Mouse (Mus musculus) hindbrain, embryonic 15.5 days (tissue): Measurements from ENCODE around the gene Gm867. TPM values are rescaled to one million over a fixed set of nuclear protein-coding genes. Genes with fewer than 3 reads are reported as not detected.

Experiments used
- ATAC-seq: fragments of 200-750 bp; cut with Nextera tagmentation; 2 replicates; pipeline ENCODE4 v1.8.0; 2017; ENCODE audit warnings: low read depth, moderate number of reproducible peaks, moderate TSS enrichment; ENCODE audit not compliant: low FRiP score
- H3K27ac ChIP-seq: fragments of 300-500 bp; sonication (generic); replicated peaks from 2 replicates; pipeline ENCODE4 v1.5.1; 2015; ENCODE audit warnings: mild to moderate bottlenecking, inconsistent platforms
- H3K27me3 ChIP-seq: fragments of 300-500 bp; sonication (generic); 2 replicates; pipeline ENCODE4 v1.6.1; 2015; ENCODE audit warnings: control low read depth, inconsistent platforms
- H3K36me3 ChIP-seq: fragments of 300-500 bp; sonication (generic); 2 replicates; pipeline ENCODE4 v1.6.1; 2015; ENCODE audit warnings: control low read depth, inconsistent platforms
- H3K4me1 ChIP-seq: fragments of 300-500 bp; sonication (generic); replicated peaks from 2 replicates; pipeline ENCODE4 v1.6.1; 2015; ENCODE audit warnings: control low read depth, inconsistent platforms
- H3K4me2 ChIP-seq: fragments of 300-500 bp; sonication (generic); 2 replicates; pipeline ENCODE4 v1.6.1; 2015; ENCODE audit warnings: moderate library complexity, mild to moderate bottlenecking, inconsistent platforms
- H3K4me3 ChIP-seq: fragments of 300-500 bp; sonication (generic); 2 replicates; pipeline ENCODE4 v1.5.1; 2015; ENCODE audit warnings: mild to moderate bottlenecking, inconsistent platforms
- H3K9ac ChIP-seq: fragments of 300-500 bp; sonication (generic); 2 replicates; pipeline ENCODE4 v1.6.1; 2015; ENCODE audit warnings: inconsistent platforms
- H3K9me3 ChIP-seq: fragments of 300-500 bp; sonication (generic); 2 replicates; pipeline ENCODE4 v1.6.1; 2016; ENCODE audit warnings: control low read depth, inconsistent platforms
- WGBS: fragments of 180-500 bp; shearing (Covaris S2); methylation state at CpG from one replicate; pipeline ENCODE4 v1.1.7; 2015; 5-methylcytosine and 5-hydroxymethylcytosine counted together
- polyA plus RNA-seq: library from polyadenylated mRNA; unstranded; fragments of >200 nt; fragmentation: Nextera tagmentation; extraction: Ambion mirVana; gene quantifications from 2 replicates; pipeline ENCODE4 v1.2.1, GENCODE M21; 2015

The Gm867 gene
- polyA plus RNA-seq, 1 experiment from 2014 or later, result 1.6 TPM

GRCm38 (mm10) chr10:75915557-75915956 is 24.9 kb downstream of the Gm867 start:
- Histone ChIP-seq H3K4me1 (peaks cover 30% of the 10 kb centered on the region), H3K36me3 (peaks cover 45% of the 10 kb centered on the region), H3K9me3 (no peaks in the 10 kb centered on the region), H3K27me3 (no peaks in the 10 kb centered on the region), H3K27ac (no peak overlapping the region), H3K4me2 (no peak overlapping the region), H3K4me3 (no peak overlapping the region), H3K9ac (no peak overlapping the region)
- no peak for ATAC-seq
- WGBS, result 90% methylated on average over 7 of the region's 7 CpGs

- Histone ChIP-seq H3K36me3 (peaks cover 63% of the 10 kb centered on the region), H3K4me1 (peaks cover 5% of the 10 kb centered on the region), H3K27me3 (no peaks in the 10 kb centered on the region), H3K9me3 (no peaks in the 10 kb centered on the region), H3K9ac (no peak overlapping the region), H3K4me2 (no peak overlapping the region), H3K27ac (no peak overlapping the region), H3K4me3 (no peak overlapping the region)
- ATAC-seq, result no peak
- 71% methylated on average over 6 of the region's 6 CpGs for WGBS
Observed at GRCm38 (mm10) chr10:75913013-75913589, 27.4 kb downstream of the Gm867 start.

DNA sequence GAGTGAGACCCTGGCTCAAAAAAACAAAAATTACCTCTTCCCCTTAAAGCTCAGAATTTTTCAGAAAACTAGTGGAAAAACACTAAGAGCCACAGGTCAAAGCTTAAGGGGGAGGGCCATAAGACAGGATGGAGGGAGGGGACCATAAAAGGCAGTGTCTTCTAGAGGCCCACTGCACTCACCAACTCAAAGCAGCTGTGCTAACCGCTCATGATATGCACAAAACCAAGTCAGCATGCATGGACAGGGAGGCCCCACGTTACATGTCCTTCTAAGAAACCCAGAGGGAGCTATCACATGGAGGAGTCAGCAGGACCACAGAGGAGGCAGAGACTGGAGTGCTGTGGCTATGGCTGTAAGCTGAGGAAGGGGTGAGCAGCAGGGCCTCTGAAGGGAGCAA is 29.8 kb downstream of the Gm867 start:
- ATAC-seq, result no peak
- Histone ChIP-seq H3K4me1 (no peaks in the 10 kb centered on the region), H3K27me3 (no peaks in the 10 kb centered on the region), H3K27ac (no peak overlapping the region), H3K9ac (no peak overlapping the region), H3K9me3 (no peaks in the 10 kb centered on the region), H3K4me2 (no peak overlapping the region), H3K4me3 (no peak overlapping the region), H3K36me3 (peaks cover 78% of the 10 kb centered on the region)
- WGBS, result 91% methylated on average over 2 of the region's 2 CpGs

- WGBS, result 95% methylated on average over 4 of the region's 4 CpGs
Observed at GRCm38 (mm10) chr10:75906882-75907281, 33.6 kb downstream of the Gm867 start.

GRCm38 (mm10) chr10:75904391-75904790 is 36.1 kb downstream of the Gm867 start:
- 84% methylated on average over 5 of the region's 5 CpGs for WGBS
- Histone ChIP-seq H3K4me2 (no peak overlapping the region), H3K36me3 (peaks cover 88% of the 10 kb centered on the region), H3K27ac (no peak overlapping the region), H3K9ac (no peak overlapping the region), H3K9me3 (no peaks in the 10 kb centered on the region), H3K4me1 (no peaks in the 10 kb centered on the region), H3K27me3 (no peaks in the 10 kb centered on the region), H3K4me3 (no peak overlapping the region)
- no peak for ATAC-seq

More at GRCm38 (mm10) chr10:75906882-75907281, 33.6 kb downstream of the Gm867 start:
- Histone ChIP-seq H3K4me3 (no peak overlapping the region), H3K27ac (no peak overlapping the region), H3K9ac (no peak overlapping the region), H3K27me3 (no peaks in the 10 kb centered on the region), H3K4me1 (no peaks in the 10 kb centered on the region), H3K36me3 (peaks cover 91% of the 10 kb centered on the region), H3K4me2 (no peak overlapping the region), H3K9me3 (no peaks in the 10 kb centered on the region)
- ATAC-seq, result no peak

DNA sequence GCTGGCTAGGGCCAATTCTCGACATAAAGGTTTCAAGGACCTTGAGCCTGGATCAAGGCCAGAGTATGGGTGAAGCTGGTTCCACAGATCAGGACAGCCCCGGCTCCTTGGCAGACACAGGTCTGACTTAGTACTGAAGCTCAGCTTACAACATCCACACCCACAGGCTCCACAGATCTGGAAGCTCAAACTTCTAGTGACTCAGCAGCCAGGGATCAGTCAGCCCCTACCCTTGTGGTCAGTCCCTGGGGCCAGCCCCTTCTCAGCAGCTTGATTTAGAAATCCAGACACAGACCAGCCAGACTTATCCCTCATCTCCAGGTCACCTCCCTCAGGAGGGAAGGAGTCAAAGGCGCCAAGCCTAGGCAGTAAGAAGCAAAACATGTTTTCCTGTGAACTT is 41.6 kb downstream of the Gm867 start:
- ATAC-seq, result 0 out of 2 replicates have a peak, but pooled peaks have one; percentile 29
- H3K36me3 ChIP-seq, result peaks cover 78% of the 10 kb centered on the region
- H3K27me3 ChIP-seq, result no peaks in the 10 kb centered on the region
- H3K4me1 ChIP-seq, result 0 out of 2 replicates have a peak, but pooled peaks cover 4% of the 10 kb centered on the region
- no peaks in the 10 kb centered on the region for H3K9me3 ChIP-seq
- no peak overlapping the region for H3K9ac ChIP-seq
- H3K4me3 ChIP-seq, result no peak overlapping the region
- peak overlapping the region; percentile 18 for H3K27ac ChIP-seq
- 69% methylated on average over 3 of the region's 3 CpGs for WGBS
- H3K4me2 ChIP-seq, result no peak overlapping the region

- no peak overlapping the region for H3K4me2 ChIP-seq
- peaks cover 71% of the 10 kb centered on the region for H3K36me3 ChIP-seq
- no peaks in the 10 kb centered on the region for H3K9me3 ChIP-seq
- H3K27ac ChIP-seq, result no peak overlapping the region
- no peaks in the 10 kb centered on the region for H3K27me3 ChIP-seq
- no peak overlapping the region for H3K4me3 ChIP-seq
- H3K4me1 ChIP-seq, result peaks cover 10% of the 10 kb centered on the region
- 81% methylated on average over 6 of the region's 6 CpGs for WGBS
- H3K9ac ChIP-seq, result no peak overlapping the region
- ATAC-seq, result no peak
Observed at GRCm38 (mm10) chr10:75898039-75898564, 42.4 kb downstream of the Gm867 start.

- Histone ChIP-seq H3K9me3 (no peaks in the 10 kb centered on the region), H3K27me3 (no peaks in the 10 kb centered on the region), H3K9ac (no peak overlapping the region), H3K4me2 (no peak overlapping the region), H3K36me3 (peaks cover 64% of the 10 kb centered on the region), H3K4me1 (peaks cover 10% of the 10 kb centered on the region), H3K27ac (no peak overlapping the region), H3K4me3 (no peak overlapping the region)
- no peak for ATAC-seq
- WGBS, result 29% methylated on average over 6 of the region's 6 CpGs
Observed at GRCm38 (mm10) chr10:75897373-75897772, 43.1 kb downstream of the Gm867 start.

GRCm38 (mm10) chr10:75896208-75896607 is 44.3 kb downstream of the Gm867 start:
- Histone ChIP-seq H3K27ac (no peak overlapping the region), H3K36me3 (peaks cover 52% of the 10 kb centered on the region), H3K4me3 (no peak overlapping the region), H3K4me1 (peaks cover 10% of the 10 kb centered on the region), H3K9me3 (no peaks in the 10 kb centered on the region), H3K4me2 (no peak overlapping the region), H3K27me3 (no peaks in the 10 kb centered on the region), H3K9ac (no peak overlapping the region)
- 93% methylated on average over 1 of the region's 1 CpGs for WGBS
- no peak for ATAC-seq

DNA sequence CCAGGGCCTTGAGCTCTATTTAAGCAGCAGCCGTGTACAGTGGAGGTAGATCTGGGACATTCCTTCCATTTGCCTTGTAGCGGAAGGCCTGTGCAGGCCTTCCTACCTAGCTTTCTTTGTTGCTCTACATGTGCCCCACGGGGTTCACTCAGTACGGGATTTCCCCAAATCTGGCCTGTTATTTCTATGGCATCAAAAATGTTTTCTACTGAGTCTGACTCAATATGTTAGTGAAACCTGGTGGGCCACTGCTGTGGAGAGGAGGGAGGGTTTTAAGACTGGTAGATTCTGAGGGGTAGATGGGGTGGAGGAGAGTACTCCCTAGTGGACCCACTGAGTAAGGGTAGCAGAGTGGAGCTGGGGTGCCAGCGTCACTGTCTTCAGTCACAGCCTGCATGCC is 44.7 kb downstream of the Gm867 start:
- Histone ChIP-seq H3K36me3 (peaks cover 47% of the 10 kb centered on the region), H3K27ac (no peak overlapping the region), H3K9ac (no peak overlapping the region), H3K9me3 (no peaks in the 10 kb centered on the region), H3K4me2 (no peak overlapping the region), H3K27me3 (no peaks in the 10 kb centered on the region), H3K4me1 (peaks cover 10% of the 10 kb centered on the region), H3K4me3 (no peak overlapping the region)
- WGBS, result 94% methylated on average over 5 of the region's 5 CpGs
- ATAC-seq, result no peak

- Histone ChIP-seq H3K4me2 (no peak overlapping the region), H3K4me1 (peaks cover 10% of the 10 kb centered on the region), H3K9me3 (no peaks in the 10 kb centered on the region), H3K27ac (no peak overlapping the region), H3K27me3 (no peaks in the 10 kb centered on the region), H3K36me3 (peaks cover 38% of the 10 kb centered on the region), H3K9ac (no peak overlapping the region), H3K4me3 (no peak overlapping the region)
- 82% methylated on average over 6 of the region's 6 CpGs for WGBS
- no peak for ATAC-seq
Observed at GRCm38 (mm10) chr10:75894601-75895000, 45.9 kb downstream of the Gm867 start.

DNA sequence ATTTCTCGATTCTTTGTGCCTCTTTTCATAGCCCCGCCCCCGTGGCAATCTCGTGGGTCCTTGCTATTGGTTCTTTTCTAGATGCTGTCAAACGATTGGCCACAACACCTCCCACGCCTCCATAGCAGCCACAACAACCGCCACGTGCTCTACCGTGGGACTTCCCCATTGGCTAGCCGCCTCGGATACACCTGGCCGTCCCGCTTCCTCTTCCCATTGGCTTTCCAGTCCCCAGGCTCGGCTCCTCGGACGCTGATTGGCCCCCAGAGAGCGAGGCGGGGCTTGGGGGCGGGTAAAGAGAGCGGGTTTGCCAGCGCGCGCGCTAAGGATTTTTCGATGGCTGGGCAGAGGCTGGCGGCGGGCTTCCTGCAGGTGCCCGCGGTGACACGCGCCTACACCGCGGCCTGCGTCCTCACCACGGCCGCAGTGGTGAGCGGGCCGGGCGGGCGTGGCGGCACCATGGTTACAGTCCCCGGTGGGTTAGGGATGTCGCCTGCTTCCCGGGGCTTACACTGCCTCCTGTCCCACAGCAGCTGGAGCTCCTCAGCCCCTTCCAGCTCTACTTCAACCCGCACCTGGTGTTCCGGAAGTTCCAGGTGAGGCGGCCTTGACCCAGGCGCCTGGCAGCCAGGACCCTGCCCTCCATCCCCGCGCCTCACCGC is 47.3 kb downstream of the Gm867 start, which contains the start of gene Derl3:
TSS of gene Derl3 (plus strand) at position 325 of the 662 bp plus-strand sequence.
- ATAC-seq, result peak; percentile 99
- peak within 1 kb of the TSS; percentile 80 for H3K4me2 ChIP-seq
- WGBS, result 2% methylated on average over 51 of the region's 51 CpGs

More for the DNA sequence above, 47.3 kb downstream of the Gm867 start, which contains the start of gene Derl3:
- Histone ChIP-seq H3K36me3 (peaks cover 29% of the 10 kb centered on the region), H3K4me3 (peak within 1 kb of the TSS; percentile 35), H3K27me3 (no peaks in the 10 kb centered on the region), H3K9ac (0 out of 2 replicates have a peak within 1 kb of the TSS, but pooled peaks have one; percentile 17), H3K9me3 (no peaks in the 10 kb centered on the region), H3K27ac (0 out of 2 replicates have a peak within 1 kb of the TSS, but pooled peaks have one; percentile 5), H3K4me1 (peaks cover 6% of the 10 kb centered on the region)
